Mouse (Mus musculus) hindbrain, embryonic 11.5 days (tissue): ENCODE results near the gene Cadm2. TPM values are rescaled to one million over a fixed set of nuclear protein-coding genes. Genes with fewer than 3 reads are reported as not detected.
A peak's percentile ranks its signal among the peaks of the same experiment; 100 is the strongest.

Experiments used
- ATAC-seq: fragments of 200-750 bp; cut with Nextera tagmentation; 2 replicates; pipeline ENCODE4 v1.8.0; 2017; ENCODE audit warnings: mild to moderate bottlenecking, moderate TSS enrichment, moderate library complexity; ENCODE audit not compliant: low FRiP score
- DNase-seq: peaks from one replicate; pipeline ENCODE4 v3.0.0-alpha.2; 2015; ENCODE audit warnings: low spot score
- H3K27ac ChIP-seq: fragments of 300-500 bp; sonication (generic); 2 replicates; pipeline ENCODE4 v1.5.1; 2014; ENCODE audit warnings: mild to moderate bottlenecking, low read depth, low read length
- H3K27me3 ChIP-seq: fragments of 300-500 bp; sonication (generic); 2 replicates; pipeline ENCODE4 v1.6.1; 2014; ENCODE audit warnings: mild to moderate bottlenecking, low read length, moderate library complexity, mixed read lengths; ENCODE audit not compliant: control insufficient read depth, insufficient read depth
- H3K36me3 ChIP-seq: fragments of 300-500 bp; sonication (generic); 2 replicates; pipeline ENCODE4 v1.6.1; 2014; ENCODE audit warnings: mild to moderate bottlenecking, low read length, moderate library complexity, mixed read lengths; ENCODE audit not compliant: control insufficient read depth, insufficient read depth
- H3K4me1 ChIP-seq: fragments of 300-500 bp; sonication (generic); replicated peaks from 2 replicates; pipeline ENCODE4 v1.6.1; 2014; ENCODE audit warnings: low read length, mixed read lengths; ENCODE audit not compliant: control insufficient read depth, insufficient read depth
- H3K4me2 ChIP-seq: fragments of 300-500 bp; sonication (generic); replicated peaks from 2 replicates; pipeline ENCODE4 v1.6.1; 2014; ENCODE audit warnings: mild to moderate bottlenecking, low read depth, low read length
- H3K4me3 ChIP-seq: fragments of 300-500 bp; sonication (generic); 2 replicates; pipeline ENCODE4 v1.5.1; 2014; ENCODE audit warnings: low read depth, low read length
- H3K9ac ChIP-seq: fragments of 300-500 bp; sonication (generic); 2 replicates; pipeline ENCODE4 v1.6.1; 2014; ENCODE audit warnings: low read depth, low read length
- H3K9me3 ChIP-seq: fragments of 300-500 bp; sonication (generic); 2 replicates; pipeline ENCODE4 v1.6.1; 2016; ENCODE audit warnings: low read length; ENCODE audit not compliant: control insufficient read depth
- WGBS: fragments of 180-500 bp; shearing (Covaris S2); extraction: QIAGEN DNeasy Blood & Tissue Kit; methylation state at CpG from one replicate; pipeline ENCODE4 v1.1.7; 2014; 5-methylcytosine and 5-hydroxymethylcytosine counted together
- polyA plus RNA-seq: library from polyadenylated mRNA; unstranded; fragments of >200 nt; fragmentation: Nextera tagmentation; extraction: Ambion mirVana; gene quantifications from 2 replicates; pipeline ENCODE4 v1.2.1, GENCODE M21; 2014

Cadm2 gene
- polyA plus RNA-seq, 1 experiment from 2014 or later = 4.2 TPM

DNA sequence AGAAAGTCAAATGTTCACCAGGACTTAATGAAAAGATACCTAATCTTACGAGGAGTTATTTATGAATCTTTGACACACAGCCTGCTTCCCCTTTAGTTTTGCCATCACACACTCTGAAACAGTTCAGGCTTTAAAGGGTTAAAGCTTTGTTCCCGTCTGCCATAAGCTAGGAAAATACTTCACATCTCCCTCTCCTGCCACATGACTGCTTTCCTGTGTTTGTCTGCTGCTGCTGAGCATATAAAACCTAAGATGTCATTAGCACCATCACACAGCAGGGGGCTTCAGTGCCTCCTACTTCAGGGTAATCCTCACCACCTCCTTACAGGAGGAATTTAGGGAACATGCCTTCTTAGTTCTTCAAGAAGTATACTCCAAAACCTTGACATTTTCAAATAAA lies 6.8 kb downstream of the Cadm2 start:
- WGBS = 39% methylated on average over 2 of the region's 2 CpGs
- no peaks in the 10 kb centered on the region for H3K36me3 ChIP-seq
- H3K4me3 ChIP-seq = no peak overlapping the region
- H3K9me3 ChIP-seq = no peaks in the 10 kb centered on the region
- no peak overlapping the region for H3K9ac ChIP-seq
- no peak overlapping the region for H3K4me2 ChIP-seq
- peak; percentile 26; the same call in 1 of the 2 replicates for ATAC-seq
- H3K27me3 ChIP-seq = peaks cover 2% of the 10 kb centered on the region; the same call in 1 of the 2 replicates
- no peak overlapping the region for H3K27ac ChIP-seq
- peak; percentile 61 for DNase-seq
- H3K4me1 ChIP-seq = no peaks in the 10 kb centered on the region

DNA sequence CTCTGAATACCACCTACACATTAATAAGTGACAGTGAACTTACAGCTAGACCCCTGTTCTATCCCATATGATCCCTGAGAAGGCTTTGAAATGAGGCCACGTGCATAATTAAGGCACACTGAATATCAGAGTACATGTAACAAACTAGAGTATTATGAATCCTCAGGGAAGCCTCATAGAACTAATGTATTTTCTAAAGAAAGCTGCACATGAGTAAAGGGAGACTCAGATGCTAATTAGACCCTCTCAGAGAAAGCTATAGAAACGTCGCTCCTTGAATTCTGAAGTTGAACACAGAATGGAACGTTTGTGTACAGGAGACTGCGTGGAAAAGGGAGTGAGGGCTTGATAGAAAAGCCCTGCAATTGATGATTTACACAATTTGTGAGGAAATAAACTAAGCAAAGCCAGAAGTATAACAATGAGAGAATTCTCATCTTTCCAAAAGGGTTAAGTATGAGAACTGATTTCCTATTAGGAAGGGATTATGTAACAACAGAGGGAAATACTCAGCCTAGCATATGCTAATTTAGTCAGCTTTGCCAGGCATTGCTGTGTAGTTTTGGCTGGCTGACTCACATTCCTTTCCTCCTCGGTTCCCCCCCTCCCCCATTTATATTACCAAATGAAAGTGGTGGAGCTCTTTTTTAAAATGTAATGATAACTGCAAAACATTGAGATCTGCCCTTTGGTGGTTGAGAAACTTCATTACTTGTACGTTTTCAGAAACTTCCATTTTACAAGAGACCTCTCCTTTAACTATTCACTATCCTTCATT lies 9.6 kb downstream of the Cadm2 start:
- H3K9me3 ChIP-seq = no peaks in the 10 kb centered on the region
- H3K27ac ChIP-seq = no peak overlapping the region
- H3K27me3 ChIP-seq = no peaks in the 10 kb centered on the region
- H3K4me1 ChIP-seq = no peaks in the 10 kb centered on the region
- H3K4me2 ChIP-seq = no peak overlapping the region
- no peak overlapping the region for H3K9ac ChIP-seq
- peak; percentile 62; the same call in 1 of the 2 replicates for ATAC-seq
- no peak overlapping the region for H3K4me3 ChIP-seq
- 30% methylated on average over 7 of the region's 7 CpGs for WGBS
- DNase-seq = no peak
- no peaks in the 10 kb centered on the region for H3K36me3 ChIP-seq

DNA sequence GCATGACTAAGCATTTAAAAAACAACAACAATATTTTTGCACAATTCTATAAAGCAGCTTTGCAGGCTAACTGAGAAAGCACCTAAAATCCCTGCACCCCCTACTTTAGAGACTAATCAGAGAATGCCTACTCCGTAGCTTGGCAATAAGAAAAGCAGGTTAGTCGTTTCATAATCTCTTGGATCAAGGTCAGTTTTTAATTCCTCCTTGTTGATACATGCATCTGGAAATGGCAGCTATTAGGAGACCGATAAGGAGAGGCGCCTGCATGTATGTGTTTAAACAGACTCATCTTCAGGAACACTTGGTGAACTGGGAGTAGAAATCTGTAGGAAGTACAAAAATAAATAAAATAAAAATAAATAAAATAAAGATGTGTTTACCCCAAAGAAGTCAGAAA lies 11.6 kb downstream of the Cadm2 start:
- DNase-seq (no peak), ATAC-seq (no peak)
- no peaks in the 10 kb centered on the region for H3K4me1 ChIP-seq
- H3K4me2 ChIP-seq = no peak overlapping the region
- H3K4me3 ChIP-seq = no peak overlapping the region
- 81% methylated on average over 4 of the region's 4 CpGs for WGBS
- H3K27ac ChIP-seq = no peak overlapping the region
- no peaks in the 10 kb centered on the region for H3K36me3 ChIP-seq
- no peaks in the 10 kb centered on the region for H3K27me3 ChIP-seq
- H3K9ac ChIP-seq = no peak overlapping the region
- H3K9me3 ChIP-seq = no peaks in the 10 kb centered on the region

- ATAC-seq = no peak
- no peaks in the 10 kb centered on the region for H3K4me1 ChIP-seq
- H3K9ac ChIP-seq = no peak overlapping the region
- no peak overlapping the region for H3K4me3 ChIP-seq
- H3K27ac ChIP-seq = no peak overlapping the region
- DNase-seq = no peak
- WGBS = 81% methylated on average over 3 of the region's 3 CpGs
- H3K27me3 ChIP-seq = no peaks in the 10 kb centered on the region
- H3K9me3 ChIP-seq = no peaks in the 10 kb centered on the region
- H3K4me2 ChIP-seq = no peak overlapping the region
- H3K36me3 ChIP-seq = no peaks in the 10 kb centered on the region
Measured at GRCm38 (mm10) chr16:67608499-67608898, 12.2 kb downstream of the Cadm2 start.

DNA sequence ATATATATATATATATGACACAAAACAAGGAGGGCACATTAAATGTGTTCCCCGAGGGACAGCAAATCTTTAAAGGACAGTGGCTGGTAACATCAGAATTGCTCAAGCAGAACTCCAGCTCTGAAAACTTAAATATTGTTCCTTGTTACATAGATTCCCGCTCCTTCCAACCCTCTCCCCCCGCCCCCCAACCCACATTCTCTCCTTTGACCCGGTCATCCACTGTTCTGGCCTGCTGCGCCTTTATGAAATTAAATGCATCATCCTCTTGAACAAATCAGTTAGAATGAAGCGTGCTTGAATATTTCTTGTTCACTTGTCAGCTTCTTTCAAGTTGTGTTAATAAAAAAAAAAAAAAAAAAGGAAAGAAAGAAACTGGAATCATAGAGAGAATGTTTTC lies 15.0 kb downstream of the Cadm2 start:
- Histone ChIP-seq H3K27ac (no peak overlapping the region), H3K9me3 (no peaks in the 10 kb centered on the region), H3K4me2 (no peak overlapping the region), H3K4me1 (no peaks in the 10 kb centered on the region), H3K36me3 (no peaks in the 10 kb centered on the region), H3K9ac (no peak overlapping the region), H3K4me3 (no peak overlapping the region), H3K27me3 (no peaks in the 10 kb centered on the region)
- DNase-seq (no peak), ATAC-seq (no peak)
- WGBS = 70% methylated on average over 6 of the region's 6 CpGs

- Histone ChIP-seq H3K27me3 (no peaks in the 10 kb centered on the region), H3K9ac (no peak overlapping the region), H3K4me1 (no peaks in the 10 kb centered on the region), H3K4me3 (no peak overlapping the region), H3K4me2 (no peak overlapping the region), H3K9me3 (no peaks in the 10 kb centered on the region), H3K27ac (no peak overlapping the region), H3K36me3 (no peaks in the 10 kb centered on the region)
- ATAC-seq = no peak
- 88% methylated on average over 9 of the region's 9 CpGs for WGBS
- DNase-seq = no peak
Measured at GRCm38 (mm10) chr16:67599981-67600380, 20.7 kb downstream of the Cadm2 start.

GRCm38 (mm10) chr16:67598841-67599240 lies 21.9 kb downstream of the Cadm2 start:
- H3K9ac ChIP-seq = no peak overlapping the region
- no peaks in the 10 kb centered on the region for H3K27me3 ChIP-seq
- H3K4me1 ChIP-seq = no peaks in the 10 kb centered on the region
- no peak for DNase-seq
- 69% methylated on average over 4 of the region's 4 CpGs for WGBS
- no peak for ATAC-seq
- H3K36me3 ChIP-seq = no peaks in the 10 kb centered on the region
- no peak overlapping the region for H3K4me3 ChIP-seq
- H3K9me3 ChIP-seq = no peaks in the 10 kb centered on the region
- no peak overlapping the region for H3K27ac ChIP-seq
- no peak overlapping the region for H3K4me2 ChIP-seq

GRCm38 (mm10) chr16:67591015-67591414 lies 29.7 kb downstream of the Cadm2 start:
- H3K27ac ChIP-seq = no peak overlapping the region
- 86% methylated on average over 6 of the region's 6 CpGs for whole genome bisulfite sequencing
- no peak overlapping the region for H3K4me2 ChIP-seq
- no peaks in the 10 kb centered on the region for H3K36me3 ChIP-seq
- no peaks in the 10 kb centered on the region for H3K4me1 ChIP-seq
- H3K4me3 ChIP-seq = no peak overlapping the region
- no peaks in the 10 kb centered on the region for H3K27me3 ChIP-seq
- no peak for DNase-seq
- no peak for ATAC-seq
- no peaks in the 10 kb centered on the region for H3K9me3 ChIP-seq
- H3K9ac ChIP-seq = no peak overlapping the region

GRCm38 (mm10) chr16:67578842-67579517 lies 41.7 kb downstream of the Cadm2 start:
- Histone ChIP-seq H3K36me3 (no peaks in the 10 kb centered on the region), H3K4me3 (no peak overlapping the region), H3K9me3 (no peaks in the 10 kb centered on the region), H3K27ac (no peak overlapping the region), H3K9ac (no peak overlapping the region), H3K4me2 (no peak overlapping the region), H3K4me1 (no peaks in the 10 kb centered on the region), H3K27me3 (no peaks in the 10 kb centered on the region)
- no peak for ATAC-seq
- 89% methylated on average over 11 of the region's 11 CpGs for WGBS
- no peak for DNase-seq
